Mouse (Mus musculus) c-Kit-negative CD71-positive TER-119-positive erythroid progenitor cells, embryonic 14.5 days (primary cell): ENCODE data around the gene Slc43a1.
A peak's percentile ranks its signal among the peaks of the same experiment; 100 is the strongest.

ENCODE experiments used
- DNase-seq: peaks from one replicate; pipeline ENCODE4 v3.0.0-alpha.2; 2013; ENCODE audit warnings: low read depth, low spot score

The Slc43a1 gene

GRCm38 (mm10) chr2:84868521-84868943, 29.9 kb downstream of the Slc43a1 start:
- DNase-seq, result peak; percentile 75

- DNase-seq, result no peak
Measured at GRCm38 (mm10) chr2:84868977-84869376, 30.3 kb downstream of the Slc43a1 start.

- peak; percentile 66 for DNase-seq
Measured at GRCm38 (mm10) chr2:84870623-84871160, 32.0 kb downstream of the Slc43a1 start.

GRCm38 (mm10) chr2:84872105-84872716, 33.6 kb downstream of the Slc43a1 start:
- DNase-seq, result no peak

- no peak for DNase-seq
Measured at GRCm38 (mm10) chr2:84875842-84876241, 37.2 kb downstream of the Slc43a1 start.

GRCm38 (mm10) chr2:84880590-84880989, 41.9 kb downstream of the Slc43a1 start:
- DNase-seq, result no peak

GRCm38 (mm10) chr2:84882606-84883005, 44.0 kb downstream of the Slc43a1 start:
- DNase-seq, result no peak

- no peak for DNase-seq
Measured at GRCm38 (mm10) chr2:84883084-84883483, 44.4 kb downstream of the Slc43a1 start.

GRCm38 (mm10) chr2:84883530-84883929, 44.9 kb downstream of the Slc43a1 start:
- DNase-seq, result no peak

GRCm38 (mm10) chr2:84883942-84884341, 45.3 kb downstream of the Slc43a1 start:
- DNase-seq, result no peak

GRCm38 (mm10) chr2:84884611-84885010, 46.0 kb downstream of the Slc43a1 start:
- no peak for DNase-seq

- no peak for DNase-seq
Measured at GRCm38 (mm10) chr2:84885084-84886055, 46.7 kb downstream of the Slc43a1 start.

- no peak for DNase-seq
Measured at GRCm38 (mm10) chr2:84886234-84886731, 47.6 kb downstream of the Slc43a1 start, which contains the start of gene Rtn4rl2. Gene Rtn4rl2 (minus strand): TSS chr2:84886710.

GRCm38 (mm10) chr2:84886821-84887281, 48.2 kb downstream of the Slc43a1 start:
- no peak for DNase-seq

- DNase-seq, result no peak
Measured at GRCm38 (mm10) chr2:84887411-84888271, 49.0 kb downstream of the Slc43a1 start.

- no peak for DNase-seq
Measured at GRCm38 (mm10) chr2:84888657-84889315, 50.1 kb downstream of the Slc43a1 start.

- no peak for DNase-seq
Measured at GRCm38 (mm10) chr2:84889316-84890044, 50.8 kb downstream of the Slc43a1 start.

- DNase-seq, result peak; percentile 56
Measured at GRCm38 (mm10) chr2:84890045-84890340, 51.3 kb downstream of the Slc43a1 start.

GRCm38 (mm10) chr2:84893359-84893758, 54.7 kb downstream of the Slc43a1 start:
- no peak for DNase-seq
